Mouse (Mus musculus) v-Abl transformed pro-B cells (cell line): Measurements from ENCODE around the gene Tdrd7.

ENCODE experiments used
- in situ Hi-C, 2 experiments: fragments of 400-800 bp; cut with MboI; formaldehyde crosslinking; loops; one replicate each; pipeline ENCODE4 v1.15.1; 2025; ENCODE audit not compliant: unreplicated experiment in 2 of 2

The Tdrd7 gene

DNA sequence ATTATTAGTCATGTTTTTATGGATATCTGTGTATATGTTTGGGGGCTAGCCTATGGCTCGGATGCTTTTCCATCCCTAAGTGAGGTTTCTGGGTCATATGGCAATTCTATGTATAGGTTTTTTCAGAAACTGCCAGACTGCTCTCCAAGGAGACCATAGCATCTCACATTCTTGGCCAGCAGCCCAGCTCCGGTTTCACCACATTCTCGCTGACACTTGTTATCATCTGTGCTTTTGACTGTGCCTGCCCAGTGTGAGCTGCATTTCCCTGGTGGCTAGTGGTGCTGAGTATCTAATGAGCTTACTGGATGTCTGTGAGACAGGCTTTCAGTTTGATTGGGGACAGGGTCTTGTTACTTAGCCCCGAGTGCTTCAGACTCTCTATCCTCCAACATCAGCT is 108.6 kb downstream of the Tdrd7 start:
- in situ Hi-C loops, result no loop called here

DNA sequence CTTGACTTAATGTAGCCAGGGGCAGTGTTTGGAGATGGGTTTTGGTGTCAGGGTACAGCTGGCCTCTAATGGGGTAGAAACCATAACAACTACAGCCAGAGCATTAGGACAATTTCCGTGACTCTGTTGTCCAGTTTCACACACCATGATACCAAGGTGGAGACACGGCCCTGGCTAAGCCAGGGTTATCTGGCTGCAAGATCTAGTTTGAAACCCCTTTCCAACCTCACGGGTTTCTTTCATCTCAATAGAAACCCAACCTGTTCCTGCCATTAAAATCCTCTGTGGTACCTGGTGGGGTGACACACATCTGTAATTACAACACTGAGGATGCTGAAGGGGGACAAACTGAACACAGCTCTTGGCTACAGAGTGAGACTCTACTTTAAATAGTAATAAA is 110.5 kb downstream of the Tdrd7 start:
- in situ Hi-C loops, result no loop called here

DNA sequence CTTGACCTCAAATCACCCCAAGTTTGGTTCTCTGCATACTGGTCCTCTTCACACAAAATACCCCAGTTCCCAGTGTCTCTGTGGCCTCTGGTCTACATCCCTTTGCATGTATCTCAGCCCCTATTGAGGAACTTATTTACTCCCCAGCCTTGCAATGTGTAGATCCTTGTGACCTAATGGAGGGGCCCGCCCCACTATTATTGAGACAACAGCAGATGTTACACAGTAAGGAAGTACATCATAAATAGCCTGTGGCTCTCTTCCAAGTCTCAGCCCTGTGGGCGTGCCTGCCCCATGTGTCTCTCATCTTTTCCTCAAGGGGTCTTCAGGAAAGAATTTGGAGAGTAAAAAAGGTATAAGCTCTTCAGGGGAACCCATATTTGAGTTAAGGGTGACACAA is 111.8 kb downstream of the Tdrd7 start:
- in situ Hi-C loops, result no loop called here

DNA sequence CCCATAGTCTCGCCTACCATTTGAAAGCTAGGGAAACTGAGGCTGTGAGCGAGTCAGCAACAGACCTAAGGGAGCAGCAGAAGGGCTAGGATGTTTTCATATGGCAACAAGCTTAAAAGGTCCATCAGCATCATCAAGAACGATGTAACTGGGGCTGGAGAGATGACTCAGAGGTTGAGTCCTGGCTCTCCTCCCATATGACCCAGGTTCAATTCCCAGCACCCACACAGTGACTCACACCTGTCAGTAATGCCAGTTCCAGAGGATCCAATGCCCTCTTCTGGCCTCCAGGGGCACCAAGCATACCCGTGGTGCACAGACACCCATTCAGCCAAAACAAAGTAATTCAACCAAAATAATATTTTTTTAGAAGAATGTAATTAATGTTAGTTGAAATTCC is 115.1 kb downstream of the Tdrd7 start:
- in situ Hi-C loops, result no loop called here

DNA sequence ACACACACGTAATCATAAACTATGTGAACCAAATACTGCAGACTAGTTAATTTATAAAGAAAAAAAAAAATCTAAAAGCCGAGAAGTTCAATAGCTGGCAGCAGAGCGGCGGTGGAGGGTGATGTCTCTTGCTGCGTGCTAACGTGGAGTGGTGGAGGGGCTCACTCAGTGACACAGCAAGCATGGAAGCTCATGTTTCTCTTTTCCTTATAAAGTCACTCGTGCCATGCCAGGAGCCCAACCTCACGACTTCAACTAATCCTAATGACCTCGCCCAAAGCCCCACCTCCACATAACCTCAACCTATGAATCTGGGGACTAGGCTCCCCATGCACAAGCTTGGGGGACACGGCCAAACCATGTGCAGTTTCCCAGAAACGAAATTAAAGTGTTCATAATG is 117.4 kb downstream of the Tdrd7 start:
- in situ Hi-C loops, result no loop called here
